Mouse (Mus musculus) megakaryocyte, embryonic 14.5 days (primary cell): ENCODE results near the gene Hoxd12.

Experiments used
- FLI1 ChIP-seq: IDR thresholded peaks from 2 replicates; pipeline ENCODE4 v1.6.1; 2012; ENCODE audit warnings: low read length, inconsistent platforms, mixed read lengths
- GATA1 ChIP-seq: IDR thresholded peaks from 3 replicates; pipeline ENCODE4 v1.6.1; 2012; ENCODE audit warnings: mixed read lengths, low read length, inconsistent platforms, borderline replicate concordance

DNA sequence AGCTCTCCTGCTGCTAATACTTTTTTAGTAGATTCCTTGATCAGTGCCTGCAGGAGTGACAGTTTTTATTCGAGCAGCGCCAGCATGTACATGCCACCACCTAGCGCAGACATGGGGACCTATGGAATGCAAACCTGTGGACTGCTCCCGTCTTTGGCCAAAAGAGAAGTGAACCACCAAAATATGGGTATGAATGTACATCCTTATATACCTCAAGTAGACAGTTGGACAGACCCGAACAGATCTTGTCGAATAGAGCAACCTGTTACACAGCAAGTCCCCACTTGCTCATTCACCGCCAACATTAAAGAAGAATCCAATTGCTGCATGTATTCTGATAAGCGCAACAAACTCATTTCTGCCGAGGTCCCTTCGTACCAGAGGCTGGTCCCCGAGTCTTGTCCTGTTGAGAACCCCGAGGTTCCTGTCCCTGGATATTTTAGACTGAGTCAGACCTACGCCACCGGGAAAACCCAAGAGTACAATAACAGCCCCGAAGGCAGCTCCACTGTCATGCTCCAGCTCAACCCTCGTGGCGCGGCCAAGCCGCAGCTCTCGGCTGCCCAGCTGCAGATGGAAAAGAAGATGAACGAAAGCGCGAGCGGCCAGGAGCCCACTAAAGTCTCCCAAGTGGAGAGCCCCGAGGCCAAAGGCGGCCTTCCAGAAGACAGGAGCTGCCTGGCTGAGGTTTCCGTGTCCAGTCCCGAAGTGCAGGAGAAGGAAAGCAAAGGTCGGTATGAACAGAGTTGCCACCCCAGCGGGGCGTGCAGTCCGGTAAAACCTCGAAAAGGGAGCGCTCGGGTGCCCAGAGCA, 17.4 kb downstream of the Hoxd12 start:
- TF ChIP-seq GATA1, result no peak
- TF ChIP-seq FLI1, result no peak
